Mouse (Mus musculus) left cerebral cortex, adult 2 months (tissue): ENCODE results near the gene Spsb1. TPM values are rescaled to one million over a fixed set of nuclear protein-coding genes. Genes with fewer than 3 reads are reported as not detected.

Experiments
- DNase-seq, 2 experiments: peaks; one replicate each; pipeline ENCODE4 v3.0.0; 2021 to 2022; ENCODE audit warnings: low spot score in 2 of 2, mixed read lengths in 1 of 2; ENCODE audit errors: extremely low spot score in 1 of 2
- H3K27ac ChIP-seq: fragments of 200-600 bp; 2 replicates; pipeline ENCODE4 v1.8.1; 2022
- H3K4me3 ChIP-seq: fragments of 200-600 bp; 2 replicates; pipeline ENCODE4 v1.8.1; 2022
- CTCF ChIP-seq: fragments of 200-600 bp; IDR thresholded peaks from 2 replicates; pipeline ENCODE4 v1.8.1; 2022; ENCODE audit warnings: antibody characterized with exemption, mild to moderate bottlenecking, moderate library complexity
- intact Hi-C: fragments of 180-260 bp; cut with DNase I; formaldehyde crosslinking; loops from one replicate; pipeline ENCODE4 v1.15.1; 2025
- total RNA-seq, 2 experiments: library from RNA; stranded (reverse); gene quantifications; 2 replicates each; pipeline ENCODE4 v1.2.3; 2021

Spsb1 gene
- total RNA-seq, 2 experiments from 2014 or later: 15.2 to 17.5 TPM

GRCm38 (mm10) chr4:149875296-149875695, 79.5 kb downstream of the Spsb1 start:
- TF ChIP-seq CTCF: no peak
- intact Hi-C loops: no loop called here
- H3K4me3 ChIP-seq: no peak overlapping the region
- H3K27ac ChIP-seq: no peak overlapping the region
- DNase-seq: no peak

GRCm38 (mm10) chr4:149872236-149872635, 82.6 kb downstream of the Spsb1 start:
- intact Hi-C loops: no loop called here
- Histone ChIP-seq H3K27ac (no peak overlapping the region), H3K4me3 (no peak overlapping the region)
- DNase-seq: no peak
- TF ChIP-seq CTCF: no peak

- Histone ChIP-seq H3K27ac (no peak overlapping the region), H3K4me3 (no peak overlapping the region)
- TF ChIP-seq CTCF: no peak
- DNase-seq: no peak
- intact Hi-C loops: no loop called here
Measured at GRCm38 (mm10) chr4:149871582-149871981, 83.3 kb downstream of the Spsb1 start.

- H3K4me3 ChIP-seq: no peak overlapping the region
- no peak for DNase-seq
- intact Hi-C loops: no loop called here
- H3K27ac ChIP-seq: no peak overlapping the region
- no peak for TF ChIP-seq CTCF
Measured at GRCm38 (mm10) chr4:149871014-149871413, 83.8 kb downstream of the Spsb1 start.

GRCm38 (mm10) chr4:149870412-149870811, 84.4 kb downstream of the Spsb1 start:
- peak; percentile 44 for TF ChIP-seq CTCF
- intact Hi-C loops: no loop called here

GRCm38 (mm10) chr4:149868725-149869124, 86.1 kb downstream of the Spsb1 start:
- no peak for DNase-seq
- intact Hi-C loops: no loop called here
- Histone ChIP-seq H3K27ac (no peak overlapping the region), H3K4me3 (no peak overlapping the region)
- TF ChIP-seq CTCF: no peak

More at GRCm38 (mm10) chr4:149870412-149870811, 84.4 kb downstream of the Spsb1 start:
- DNase-seq: no peak
- Histone ChIP-seq H3K27ac (no peak overlapping the region), H3K4me3 (no peak overlapping the region)

GRCm38 (mm10) chr4:149868009-149868408, 86.8 kb downstream of the Spsb1 start:
- TF ChIP-seq CTCF: no peak
- intact Hi-C loops: no loop called here
- DNase-seq: no peak
- H3K27ac ChIP-seq: no peak overlapping the region
- no peak overlapping the region for H3K4me3 ChIP-seq

GRCm38 (mm10) chr4:149867351-149867750, 87.5 kb downstream of the Spsb1 start:
- TF ChIP-seq CTCF: no peak
- DNase-seq: no peak
- H3K27ac ChIP-seq: no peak overlapping the region
- H3K4me3 ChIP-seq: no peak overlapping the region
- intact Hi-C loops: no loop called here

- H3K4me3 ChIP-seq: no peak overlapping the region
- TF ChIP-seq CTCF: no peak
- H3K27ac ChIP-seq: no peak overlapping the region
- no peak for DNase-seq
- intact Hi-C loops: no loop called here
Measured at GRCm38 (mm10) chr4:149864395-149864794, 90.4 kb downstream of the Spsb1 start.

- H3K27ac ChIP-seq: no peak overlapping the region
- intact Hi-C loops: no loop called here
- no peak for DNase-seq
- no peak overlapping the region for H3K4me3 ChIP-seq
- TF ChIP-seq CTCF: no peak
Measured at GRCm38 (mm10) chr4:149863522-149863921, 91.3 kb downstream of the Spsb1 start.

- no peak overlapping the region for H3K27ac ChIP-seq
- H3K4me3 ChIP-seq: no peak overlapping the region
- no peak for DNase-seq
- no peak for TF ChIP-seq CTCF
- intact Hi-C loops: no loop called here
Measured at GRCm38 (mm10) chr4:149860393-149860792, 94.5 kb downstream of the Spsb1 start.

GRCm38 (mm10) chr4:149858584-149858983, 96.3 kb downstream of the Spsb1 start:
- Histone ChIP-seq H3K27ac (no peak overlapping the region), H3K4me3 (no peak overlapping the region)
- no peak for TF ChIP-seq CTCF
- intact Hi-C loops: no loop called here
- DNase-seq: no peak

GRCm38 (mm10) chr4:149858097-149858496, 96.7 kb downstream of the Spsb1 start:
- TF ChIP-seq CTCF: no peak
- Histone ChIP-seq H3K27ac (no peak overlapping the region), H3K4me3 (no peak overlapping the region)
- DNase-seq: no peak
- intact Hi-C loops: no loop called here

- no peak overlapping the region for H3K4me3 ChIP-seq
- intact Hi-C loops: no loop called here
- no peak for TF ChIP-seq CTCF
- H3K27ac ChIP-seq: no peak overlapping the region
- no peak for DNase-seq
Measured at GRCm38 (mm10) chr4:149857688-149858087, 97.2 kb downstream of the Spsb1 start.
